Mouse (Mus musculus) CD4-positive, CD25-positive, alpha-beta regulatory T cell, adult 2 months (primary cell): ENCODE results near the gene Rnf34.

Source experiments
- DNase-seq: peaks from one replicate; pipeline ENCODE4 v3.0.0-alpha.2; 2012; ENCODE audit warnings: low read depth, low spot score

Gene Rnf34

DNA sequence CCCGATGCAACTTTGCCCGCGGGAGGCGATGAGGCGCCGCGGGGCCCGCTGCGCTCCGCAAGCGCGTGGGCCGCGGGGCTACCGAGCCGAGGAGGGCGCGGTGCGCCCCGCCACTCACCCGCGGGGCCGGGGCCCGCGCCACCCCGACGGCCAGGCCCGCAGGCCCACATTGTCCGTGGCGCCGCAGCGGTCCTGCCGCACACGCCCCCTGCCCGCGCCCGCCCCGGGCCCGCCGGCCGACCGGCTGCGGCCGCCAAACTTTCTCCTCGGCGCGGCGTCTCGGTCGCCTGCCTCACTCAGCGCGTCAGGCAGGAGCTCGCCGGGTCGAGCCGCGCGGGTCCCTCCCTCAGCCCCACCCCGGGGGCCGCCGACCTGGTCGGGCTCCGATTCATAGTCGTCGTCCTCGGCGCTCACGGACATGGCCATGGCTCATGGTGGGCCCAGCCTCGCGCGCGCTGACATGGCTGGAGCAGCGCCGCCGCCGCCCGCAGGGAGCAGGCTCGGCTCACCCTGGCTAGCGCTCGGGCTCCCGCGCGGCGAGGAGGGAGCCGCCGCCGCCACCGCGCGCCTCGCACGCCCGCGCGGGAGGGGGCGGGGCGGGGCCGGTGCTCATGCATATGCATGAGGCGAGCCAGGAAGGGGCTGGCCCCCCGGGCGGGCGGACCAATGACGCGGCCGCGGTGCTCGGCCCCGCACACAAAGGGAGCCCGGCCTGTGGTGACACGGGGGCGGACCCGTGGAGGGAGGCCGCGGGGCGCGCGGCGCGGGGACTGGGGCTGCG, 50.1 kb downstream of the Rnf34 start:
- peak; percentile 92 for DNase-seq

DNA sequence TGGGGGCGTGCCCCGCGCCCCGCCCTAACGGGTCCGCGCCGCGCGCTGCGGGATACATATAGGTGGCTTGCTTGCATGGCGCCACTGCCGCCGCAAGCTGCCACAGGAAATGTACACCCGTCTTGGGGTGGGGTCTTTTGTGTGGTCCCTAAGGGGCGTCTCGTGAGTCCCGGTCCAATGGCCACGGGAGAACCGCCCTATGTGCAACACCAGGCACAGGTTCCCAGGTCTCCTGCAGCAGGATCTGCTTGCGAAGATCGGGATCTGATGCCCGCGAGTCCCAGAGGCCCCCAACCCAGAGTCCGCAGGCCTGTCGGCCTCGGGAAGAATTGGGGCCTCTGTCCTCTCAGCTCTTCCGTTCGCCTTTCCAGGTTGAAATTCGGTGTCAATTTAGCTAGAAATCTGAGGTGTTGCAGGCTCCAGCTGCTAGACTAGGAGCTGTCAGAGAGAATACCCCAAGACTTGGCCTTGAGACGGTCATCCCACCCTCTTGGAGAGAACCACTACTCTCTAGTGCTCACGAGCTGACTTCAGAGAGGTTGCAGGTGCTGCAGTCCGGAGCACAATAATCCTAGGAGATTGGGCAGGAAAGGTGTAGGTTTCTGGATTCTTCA, 50.8 kb downstream of the Rnf34 start:
- DNase-seq = no peak

DNA sequence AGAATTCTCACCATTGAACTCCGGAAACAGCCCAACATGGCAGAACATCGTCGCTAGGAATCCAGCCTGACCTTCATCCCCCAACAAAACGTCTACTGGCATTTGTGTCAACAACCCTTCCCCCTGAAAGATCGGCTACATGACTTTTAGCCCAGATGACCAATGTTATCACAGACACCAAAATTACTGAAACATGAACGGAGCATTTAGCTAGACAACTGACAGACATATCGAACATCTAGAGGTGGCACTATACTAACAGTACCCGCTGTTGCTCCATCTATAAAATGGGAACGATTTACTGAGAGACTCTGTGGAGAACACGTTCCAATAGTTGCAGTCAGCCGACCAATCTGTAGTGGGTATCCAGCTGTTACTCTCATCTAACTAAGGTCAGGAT, 51.3 kb downstream of the Rnf34 start:
- no peak for DNase-seq

GRCm38 (mm10) chr5:122901666-122902065, 51.8 kb downstream of the Rnf34 start:
- peak; percentile 14 for DNase-seq

GRCm38 (mm10) chr5:122902228-122902627, 52.4 kb downstream of the Rnf34 start:
- DNase-seq = no peak

GRCm38 (mm10) chr5:122903165-122903564, 53.3 kb downstream of the Rnf34 start:
- DNase-seq = no peak

DNA sequence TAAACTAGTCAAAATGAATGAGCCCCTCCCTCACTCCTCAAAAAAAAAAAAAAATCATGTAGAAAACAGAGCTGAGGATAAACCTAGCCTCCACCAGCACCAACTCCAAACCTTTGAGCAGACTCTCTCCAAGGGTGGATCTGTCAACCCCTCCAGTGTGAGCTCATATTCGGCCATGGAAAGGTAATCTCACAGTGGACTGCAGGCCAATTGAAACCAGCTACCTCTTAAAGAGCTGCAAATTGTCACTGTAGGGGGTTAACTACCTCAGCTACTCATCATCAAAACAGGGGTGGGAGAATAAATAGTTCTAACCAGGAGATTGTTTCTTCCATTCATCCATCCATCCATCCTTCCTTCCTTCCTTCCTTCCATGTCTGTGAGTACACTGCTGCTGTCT, 57.3 kb downstream of the Rnf34 start:
- no peak for DNase-seq

DNA sequence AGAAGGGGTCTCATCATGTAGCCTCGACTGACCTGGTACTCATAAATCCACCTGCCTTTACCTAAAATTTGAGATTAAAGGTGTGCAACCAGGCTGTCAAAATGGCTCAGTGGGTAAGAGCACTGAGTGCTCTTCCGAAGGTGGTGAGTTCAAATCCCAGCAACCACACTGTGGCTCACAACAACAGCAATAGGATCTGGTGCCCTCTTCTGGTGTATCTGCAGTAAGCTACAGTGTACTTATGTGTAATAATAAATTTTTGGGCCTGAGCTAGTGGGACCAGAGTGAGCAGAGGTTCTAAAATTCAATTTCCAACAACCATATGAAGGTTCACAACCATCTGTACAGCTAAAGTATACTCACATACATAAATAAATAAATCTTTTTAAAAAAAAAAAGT, 58.2 kb downstream of the Rnf34 start:
- peak; percentile 20 for DNase-seq

GRCm38 (mm10) chr5:122909481-122909880, 59.6 kb downstream of the Rnf34 start:
- DNase-seq = no peak

GRCm38 (mm10) chr5:122912863-122913262, 63.0 kb downstream of the Rnf34 start:
- peak; percentile 36 for DNase-seq

DNA sequence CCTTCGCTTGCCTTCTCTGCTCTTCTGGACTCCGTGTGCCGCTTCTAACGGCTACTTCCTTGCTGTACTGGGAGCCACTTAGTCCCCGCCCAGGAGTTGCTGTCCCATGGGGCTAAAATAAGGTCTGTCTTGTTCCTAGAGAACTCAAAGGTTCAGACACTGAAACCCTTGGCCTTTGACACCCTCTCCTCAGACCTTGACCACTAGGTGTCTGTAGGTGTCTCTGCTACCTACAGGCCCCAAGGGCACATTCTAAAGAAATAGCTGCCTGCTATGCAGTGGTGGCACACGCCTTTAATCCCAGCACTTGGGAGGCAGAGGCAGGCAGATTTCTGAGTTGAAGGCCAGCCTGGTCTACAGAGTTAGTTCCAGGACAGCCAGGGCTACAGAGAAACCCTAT, 66.3 kb downstream of the Rnf34 start:
- DNase-seq = no peak

GRCm38 (mm10) chr5:122917982-122918711, 68.3 kb downstream of the Rnf34 start:
- DNase-seq = no peak

DNA sequence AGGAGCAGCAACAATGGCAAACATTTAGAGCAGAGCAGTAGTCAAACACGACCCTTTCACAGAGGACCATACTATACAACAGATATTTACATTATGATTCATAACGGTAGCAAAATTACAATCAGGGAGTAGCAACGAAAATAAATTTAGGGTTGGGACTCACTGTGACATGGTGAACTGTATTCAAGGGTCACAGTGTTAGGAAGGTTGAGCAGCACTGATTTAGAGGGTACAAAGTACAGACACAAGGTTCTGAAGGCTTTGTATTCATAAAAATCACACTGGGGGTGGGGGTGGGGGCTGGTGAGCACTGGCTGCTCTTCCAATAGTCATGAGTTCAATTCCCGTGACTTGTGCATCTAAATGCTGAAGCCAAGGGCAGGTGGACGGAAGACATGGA, 70.7 kb downstream of the Rnf34 start:
- no peak for DNase-seq
